Mouse (Mus musculus) common myeloid progenitor, adult 5-6 weeks (primary cell): Measurements from ENCODE around the gene Grk6. TPM values are rescaled to one million over a fixed set of nuclear protein-coding genes. Genes with fewer than 3 reads are reported as not detected.
A peak's percentile ranks its signal among the peaks of the same experiment; 100 is the strongest.

Experiments
- ATAC-seq: replicated peaks from 2 replicates; pipeline ENCODE4 v1.8.0; 2016; ENCODE audit warnings: low read depth, mild to moderate bottlenecking, moderate TSS enrichment, inconsistent platforms; ENCODE audit not compliant: poor library complexity, severe bottlenecking
- total RNA-seq: library from RNA; stranded (forward); fragments of 200-1000, 187-1606 nt; gene quantifications from 2 replicates; pipeline ENCODE4 v1.2.3, GENCODE M21; 2017

Grk6 gene
- total RNA-seq, 1 experiment from 2014 or later = 84.5 TPM

- peak; percentile 33 for ATAC-seq
Measured at GRCm38 (mm10) chr13:55510332-55510667, 65.4 kb downstream of the Grk6 start.

Other genes starting within 250 kb of the Grk6 start
- 110 and 124 TPM in 2 replicates for gene Nsd1, start 235.3 kb upstream of the Grk6 start, total RNA-seq
- 83.2 and 93.3 TPM in 2 replicates for gene Prelid1, start 124.6 kb upstream of the Grk6 start, total RNA-seq
- gene Rab24, start 123.1 kb upstream of the Grk6 start, total RNA-seq = 22.3 and 31.5 TPM in 2 replicates
- 6.2 and 9.0 TPM in 2 replicates for gene Mxd3, start 115.2 kb upstream of the Grk6 start, total RNA-seq
- gene Lman2, start 82.3 kb upstream of the Grk6 start, total RNA-seq = 83.6 and 85.1 TPM in 2 replicates
- gene Rgs14, start 75.3 kb upstream of the Grk6 start, total RNA-seq = 4.2 and 8.7 TPM in 2 replicates
- not detected in 2 replicates for gene Slc34a1, start 46.9 kb upstream of the Grk6 start, total RNA-seq
- gene Pfn3, start 29.8 kb upstream of the Grk6 start, total RNA-seq = not detected in 2 replicates
- gene F12, start 18.3 kb upstream of the Grk6 start, total RNA-seq = not detected in 2 replicates
- gene Prr7, start 19.2 kb downstream of the Grk6 start, total RNA-seq = 0.27 TPM in 1 of 2 replicates, not detected in the other
- 1.1 and 5.3 TPM in 2 replicates for gene Dbn1, start 43.0 kb downstream of the Grk6 start, total RNA-seq
- gene Pdlim7, start 68.6 kb downstream of the Grk6 start, total RNA-seq = 4.6 and 12.2 TPM in 2 replicates
- 8.3 and 9.6 TPM in 2 replicates for gene Dok3, start 84.2 kb downstream of the Grk6 start, total RNA-seq
- gene Ddx41, start 91.6 kb downstream of the Grk6 start, total RNA-seq = 59.8 and 62.8 TPM in 2 replicates
- gene Fam193b, start 126.0 kb downstream of the Grk6 start, total RNA-seq = 18.4 and 28.0 TPM in 2 replicates
- 149 and 150 TPM in 2 replicates for gene Tmed9, start 128.7 kb downstream of the Grk6 start, total RNA-seq
- gene B4galt7, start 154.8 kb downstream of the Grk6 start, total RNA-seq = 13.3 and 14.2 TPM in 2 replicates
- 62.9 and 63.5 TPM in 2 replicates for gene Caml, start 177.9 kb downstream of the Grk6 start, total RNA-seq
- 120 and 155 TPM in 2 replicates for gene Ddx46, start 190.0 kb downstream of the Grk6 start, total RNA-seq
- 46.0 and 50.2 TPM in 2 replicates for gene B230219D22Rik, start 248.1 kb downstream of the Grk6 start, total RNA-seq